Mouse (Mus musculus) small intestine, adult 2 months (tissue): ENCODE measurements at regions not wholly inside any gene's neighbourhood (a gene's known extent, or its start where the extent isn't known, plus 50 kb on each side); places are given as distances from the start of the nearest gene placed in this dataset.

Source experiments
- H3K27ac ChIP-seq: fragments of 200-500 bp; 2 replicates; pipeline ENCODE4 v1.5.1; 2012; ENCODE audit warnings: low read depth, low read length, control low read depth, inconsistent platforms; ENCODE audit not compliant: insufficient read depth
- H3K27me3 ChIP-seq: fragments of 200-500 bp; 2 replicates; pipeline ENCODE4 v1.6.1; 2012; ENCODE audit warnings: mild to moderate bottlenecking, moderate library complexity, low read length, inconsistent platforms; ENCODE audit not compliant: control insufficient read depth, insufficient read depth
- H3K36me3 ChIP-seq: fragments of 200-500 bp; 2 replicates; pipeline ENCODE4 v1.6.1; 2012; ENCODE audit warnings: mild to moderate bottlenecking, low read length, control low read depth, inconsistent platforms; ENCODE audit not compliant: control insufficient read depth, insufficient read depth
- H3K4me1 ChIP-seq: fragments of 200-500 bp; 2 replicates; pipeline ENCODE4 v1.6.1; 2012; ENCODE audit warnings: low read length, inconsistent platforms, mixed read lengths; ENCODE audit not compliant: control insufficient read depth, insufficient read depth, insufficient read length
- H3K4me3 ChIP-seq: fragments of 200-500 bp; 2 replicates; pipeline ENCODE4 v1.5.1; 2012; ENCODE audit warnings: low read depth, mild to moderate bottlenecking, control low read depth, inconsistent platforms, low read length, moderate library complexity
- CTCF ChIP-seq: fragments of 200-500 bp; IDR thresholded peaks from 2 replicates; pipeline ENCODE4 v1.5.1; 2012; ENCODE audit warnings: low read depth, mild to moderate bottlenecking, control low read depth, inconsistent platforms, low read length, moderate library complexity, mixed read lengths; ENCODE audit not compliant: insufficient replicate concordance, insufficient read length; ENCODE audit errors: extremely low read depth
- POLR2A ChIP-seq: fragments of 200-500 bp; IDR thresholded peaks from 2 replicates; pipeline ENCODE4 v1.6.1; 2012; ENCODE audit warnings: low read depth, mild to moderate bottlenecking, control low read depth, inconsistent platforms, low read length, moderate library complexity
- WGBS: fragments of 180-500 bp; shearing (Covaris S2); methylation state at CpG from one replicate; pipeline ENCODE4 v1.1.7; 2018; 5-methylcytosine and 5-hydroxymethylcytosine counted together

DNA sequence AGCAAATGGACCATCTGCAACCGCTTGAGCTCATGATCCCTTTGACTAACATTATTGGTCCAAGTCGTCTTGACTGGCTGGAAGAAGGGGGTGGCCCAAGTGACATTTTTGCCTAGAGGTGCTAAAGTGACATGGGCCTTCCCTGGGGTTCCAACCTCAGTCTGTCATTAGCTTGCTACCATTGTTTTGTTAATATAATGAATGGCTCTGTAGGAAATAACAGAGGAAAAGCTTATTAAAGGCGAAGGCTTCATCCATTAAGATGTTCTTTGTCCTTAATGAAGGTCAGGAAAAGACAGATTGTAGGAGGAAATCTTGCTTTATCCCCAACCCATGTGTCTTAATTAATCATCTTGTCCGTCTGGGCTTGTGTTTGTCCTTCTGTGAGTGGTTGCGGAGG lies 69.1 kb upstream of the Gm10260 start:
- no peak overlapping the region for H3K4me3 ChIP-seq
- H3K4me1 ChIP-seq = no peaks in the 10 kb centered on the region
- no peaks in the 10 kb centered on the region for H3K27me3 ChIP-seq
- H3K27ac ChIP-seq = no peak overlapping the region
- 78% methylated on average over 5 of the region's 5 CpGs for WGBS
- TF ChIP-seq CTCF (no peak), POLR2A (no peak)
- H3K36me3 ChIP-seq = no peaks in the 10 kb centered on the region

- TF ChIP-seq CTCF (no peak), POLR2A (no peak)
- 34% methylated on average over 22 of the region's 22 CpGs for WGBS
- Histone ChIP-seq H3K27me3 (no peaks in the 10 kb centered on the region), H3K36me3 (no peaks in the 10 kb centered on the region), H3K27ac (no peak overlapping the region), H3K4me3 (no peak overlapping the region), H3K4me1 (0 out of 2 replicates have a peak, but pooled peaks cover 3% of the 10 kb centered on the region)
These were observed 65.6 kb upstream of the Gm10260 start for GRCm38 (mm10) chr13:97825801-97826576.

- 0 out of 2 replicates have a peak, but pooled peaks cover 3% of the 10 kb centered on the region for H3K4me1 ChIP-seq
- no peak overlapping the region for H3K27ac ChIP-seq
- no peak for TF ChIP-seq POLR2A
- TF ChIP-seq CTCF = no peak
- H3K27me3 ChIP-seq = no peaks in the 10 kb centered on the region
- no peak overlapping the region for H3K4me3 ChIP-seq
- WGBS = 74% methylated on average over 3 of the region's 3 CpGs
- no peaks in the 10 kb centered on the region for H3K36me3 ChIP-seq
These were observed 64.9 kb upstream of the Gm10260 start for GRCm38 (mm10) chr13:97825361-97825760.

DNA sequence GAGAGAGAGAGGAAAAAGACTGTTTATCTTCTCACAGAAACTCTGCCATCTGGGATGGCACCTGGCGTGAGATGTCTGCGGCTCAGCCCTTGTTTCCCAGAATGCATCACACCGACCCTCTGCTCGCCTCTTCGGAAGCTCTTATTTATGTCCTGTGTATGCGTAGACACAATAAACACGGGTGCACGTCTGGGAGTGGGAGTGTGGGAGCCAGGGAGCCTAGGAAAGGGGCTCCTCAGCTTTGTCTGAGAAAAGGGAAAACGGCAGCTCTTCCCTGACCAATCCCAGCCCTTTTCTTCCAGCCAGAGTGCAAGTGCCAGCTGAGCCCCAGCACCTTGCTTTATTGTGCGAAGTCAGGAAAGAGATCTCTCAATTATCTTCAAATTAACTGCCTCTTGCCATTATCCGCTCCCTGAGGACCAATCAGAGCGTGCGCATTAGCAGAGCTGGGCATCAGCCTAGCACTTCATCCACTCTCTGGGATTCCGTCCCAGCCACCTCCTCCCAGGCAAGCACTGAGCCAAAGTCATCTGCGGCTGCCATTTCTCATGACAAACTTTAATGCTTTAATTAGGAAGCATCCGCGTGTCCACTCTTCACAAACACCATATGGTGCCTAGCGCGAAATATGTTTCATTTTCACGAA lies 63.8 kb upstream of the Gm10260 start:
- 0 out of 2 replicates have a peak overlapping the region, but pooled peaks have one; percentile 5 for H3K4me3 ChIP-seq

GRCm38 (mm10) chr13:97821630-97822029 lies 61.2 kb upstream of the Gm10260 start:
- Histone ChIP-seq H3K4me3 (no peak overlapping the region), H3K36me3 (no peaks in the 10 kb centered on the region), H3K27me3 (no peaks in the 10 kb centered on the region), H3K4me1 (0 out of 2 replicates have a peak, but pooled peaks cover 3% of the 10 kb centered on the region), H3K27ac (no peak overlapping the region)
- 22% methylated on average over 2 of the region's 2 CpGs for WGBS
- TF ChIP-seq CTCF (no peak), POLR2A (no peak)

More for the DNA sequence above, 63.8 kb upstream of the Gm10260 start:
- H3K27ac ChIP-seq = no peak overlapping the region
- WGBS = 71% methylated on average over 20 of the region's 20 CpGs
- no peaks in the 10 kb centered on the region for H3K36me3 ChIP-seq
- no peaks in the 10 kb centered on the region for H3K27me3 ChIP-seq
- 0 out of 2 replicates have a peak, but pooled peaks cover 3% of the 10 kb centered on the region for H3K4me1 ChIP-seq
- TF ChIP-seq POLR2A = no peak

DNA sequence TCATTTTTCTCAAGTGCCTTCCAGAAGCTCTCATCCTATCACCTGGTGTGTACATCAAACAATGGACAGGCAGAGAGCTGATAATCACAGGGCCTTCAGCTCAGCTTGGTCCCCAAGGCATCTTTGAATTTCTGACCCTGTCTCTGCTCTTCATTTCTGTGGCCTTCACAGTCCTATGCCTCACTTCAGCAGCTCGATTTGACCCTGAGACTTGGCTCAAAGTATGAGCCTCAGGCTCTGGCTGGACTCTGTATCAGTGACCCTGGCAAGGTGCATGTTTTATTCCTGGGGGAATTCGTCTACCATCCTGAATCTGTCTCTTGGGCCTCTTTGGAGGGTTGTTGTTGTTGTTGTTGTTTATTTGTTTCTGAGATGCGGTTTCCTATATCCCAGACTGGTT lies 60.6 kb upstream of the Gm10260 start:
- H3K4me1 ChIP-seq = 0 out of 2 replicates have a peak, but pooled peaks cover 3% of the 10 kb centered on the region
- 76% methylated on average over 3 of the region's 3 CpGs for WGBS
- no peaks in the 10 kb centered on the region for H3K36me3 ChIP-seq
- H3K4me3 ChIP-seq = no peak overlapping the region
- TF ChIP-seq POLR2A (no peak), CTCF (no peak)
- H3K27me3 ChIP-seq = no peaks in the 10 kb centered on the region
- no peak overlapping the region for H3K27ac ChIP-seq

DNA sequence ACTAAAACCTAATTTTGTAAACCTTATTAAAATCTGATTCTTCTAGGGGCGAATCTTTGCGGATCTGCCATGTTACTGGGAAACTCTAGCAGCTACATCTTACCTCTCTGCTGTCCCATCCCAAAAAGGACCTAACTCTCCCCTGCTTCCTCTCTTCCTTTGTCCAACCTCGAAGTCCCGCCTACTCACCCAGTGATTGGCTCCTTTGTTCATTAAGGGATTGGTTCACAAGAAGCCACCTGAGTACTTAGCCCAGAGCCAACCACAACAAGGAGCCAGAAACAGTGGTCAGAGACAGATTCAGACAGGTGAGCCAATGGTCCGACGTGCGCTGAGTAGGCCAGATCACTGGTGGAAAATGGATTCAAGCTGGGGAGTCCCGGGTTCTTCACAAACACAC lies 60.0 kb upstream of the Gm10260 start:
- Histone ChIP-seq H3K27ac (no peak overlapping the region), H3K4me1 (0 out of 2 replicates have a peak, but pooled peaks cover 3% of the 10 kb centered on the region), H3K4me3 (no peak overlapping the region), H3K27me3 (no peaks in the 10 kb centered on the region), H3K36me3 (no peaks in the 10 kb centered on the region)
- TF ChIP-seq CTCF (no peak), POLR2A (no peak)
- WGBS = 98% methylated on average over 8 of the region's 8 CpGs
